Mouse (Mus musculus) cerebellum, adult 9-11 months (tissue): ENCODE data around the gene Carmil1.

Source experiments
- DNase-seq: peaks from one replicate; pipeline ENCODE4 v3.0.0; 2022

Carmil1 gene

GRCm38 (mm10) chr13:24280439-24281431 lies at the start of gene Carmil1:
Carmil1 (minus strand) TSS chr13:24280795.
- peak; percentile 90 for DNase-seq

- no peak for DNase-seq
Measured at GRCm38 (mm10) chr13:24330128-24330527, 49.5 kb upstream of the Carmil1 start.

DNA sequence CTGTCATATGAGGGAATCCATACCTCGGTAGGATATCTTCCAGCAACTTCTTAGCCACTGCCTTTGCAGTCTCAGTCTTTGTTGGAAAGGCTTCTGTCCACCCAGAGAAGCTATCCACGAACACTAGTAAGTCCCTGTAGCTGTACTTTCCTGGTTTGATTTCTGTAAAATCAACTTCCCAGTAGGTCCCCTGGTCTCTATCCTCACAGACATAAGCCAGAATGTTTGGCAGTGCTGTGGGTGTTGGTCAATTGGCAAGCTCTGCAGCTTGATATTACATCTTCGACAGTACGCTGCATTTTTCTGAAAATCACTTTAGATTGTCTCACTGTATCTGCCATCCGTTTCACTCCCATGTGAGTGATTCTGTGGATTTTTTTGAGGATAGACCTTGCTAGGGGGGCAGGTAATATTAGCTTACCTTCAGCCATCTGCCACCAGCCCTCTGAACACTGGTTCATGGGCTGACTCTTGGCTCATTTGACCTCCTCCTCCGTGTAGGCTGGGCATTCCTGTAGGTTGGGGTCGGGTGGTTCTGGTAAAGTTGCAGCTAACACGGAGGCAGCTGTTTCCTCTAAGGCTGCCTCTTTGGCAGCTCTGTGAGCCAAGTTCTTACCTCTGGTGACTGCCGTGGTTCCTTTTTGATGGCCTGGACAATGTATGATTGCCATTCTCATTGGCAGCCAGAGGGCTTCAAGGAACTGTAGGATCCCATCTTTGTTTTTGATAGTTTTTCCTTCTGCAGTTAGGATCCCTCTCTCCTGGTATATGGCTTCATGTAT lies 47.6 kb upstream of the Carmil1 start:
- DNase-seq, result no peak

GRCm38 (mm10) chr13:24327201-24327600 lies 46.6 kb upstream of the Carmil1 start, which contains the start of gene Cmah:
Cmah (plus strand) TSS chr13:24327404.
- no peak for DNase-seq

- DNase-seq, result no peak
Measured at GRCm38 (mm10) chr13:24321313-24321712, 40.7 kb upstream of the Carmil1 start.

DNA sequence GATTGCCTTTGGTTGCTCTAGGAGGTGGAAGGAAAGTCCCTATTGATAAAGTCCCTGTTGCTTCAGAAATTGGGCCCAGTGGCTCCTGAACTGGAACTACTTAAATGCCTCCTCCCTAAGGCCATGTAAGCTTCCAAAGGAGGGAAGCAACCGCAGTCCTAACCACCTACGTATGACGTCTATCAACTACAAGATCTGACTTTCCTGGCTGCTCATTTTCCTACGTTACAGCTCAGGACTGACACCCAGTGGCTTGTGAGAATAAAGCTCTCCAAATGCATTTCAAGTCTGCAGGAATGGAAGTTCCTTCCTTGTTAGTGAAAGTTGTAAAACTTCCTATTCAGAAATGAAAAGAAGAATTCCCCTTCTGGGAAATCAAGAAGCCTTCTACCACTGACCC lies 38.0 kb upstream of the Carmil1 start:
- no peak for DNase-seq

DNA sequence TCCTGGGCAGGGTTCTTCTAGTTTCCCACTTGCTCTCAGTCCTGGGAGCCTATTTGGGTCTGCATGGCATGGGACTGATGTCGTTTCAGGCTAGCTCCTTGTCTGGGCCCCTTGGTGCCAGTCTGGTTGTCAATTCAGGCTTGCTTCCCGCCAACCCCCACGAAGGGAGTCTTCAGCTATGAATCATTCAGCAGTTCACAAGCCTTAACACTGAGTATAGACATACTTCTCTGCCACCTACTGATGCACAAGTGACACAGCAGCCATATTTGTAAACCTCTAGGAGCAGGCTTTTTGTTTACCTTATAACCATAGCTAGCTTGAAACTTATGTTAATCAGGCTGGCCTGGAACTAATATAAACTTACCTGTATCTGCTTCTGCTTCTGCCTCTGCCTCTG lies 36.0 kb upstream of the Carmil1 start:
- DNase-seq, result no peak

- no peak for DNase-seq
Measured at GRCm38 (mm10) chr13:24311011-24311940, 30.7 kb upstream of the Carmil1 start.

DNA sequence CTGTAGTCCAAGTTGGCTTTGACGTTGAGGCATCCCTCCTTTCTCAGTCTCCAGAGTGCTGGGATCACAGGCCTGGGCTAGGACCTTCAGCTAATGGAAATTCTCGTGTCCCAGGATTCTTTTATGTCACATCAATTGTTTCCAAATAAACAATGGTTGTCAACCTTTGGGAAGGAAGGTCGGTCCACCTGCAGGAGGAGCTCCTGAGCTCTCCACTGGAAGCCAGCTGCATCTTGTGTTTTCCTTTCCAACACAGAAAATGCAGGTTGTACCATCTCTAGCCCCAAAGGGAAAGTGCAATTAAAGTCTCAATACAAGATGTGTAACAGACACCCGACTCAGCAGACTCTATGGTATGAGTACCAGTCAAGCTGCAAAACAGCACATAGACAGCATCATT lies 25.7 kb upstream of the Carmil1 start:
- DNase-seq, result no peak

DNA sequence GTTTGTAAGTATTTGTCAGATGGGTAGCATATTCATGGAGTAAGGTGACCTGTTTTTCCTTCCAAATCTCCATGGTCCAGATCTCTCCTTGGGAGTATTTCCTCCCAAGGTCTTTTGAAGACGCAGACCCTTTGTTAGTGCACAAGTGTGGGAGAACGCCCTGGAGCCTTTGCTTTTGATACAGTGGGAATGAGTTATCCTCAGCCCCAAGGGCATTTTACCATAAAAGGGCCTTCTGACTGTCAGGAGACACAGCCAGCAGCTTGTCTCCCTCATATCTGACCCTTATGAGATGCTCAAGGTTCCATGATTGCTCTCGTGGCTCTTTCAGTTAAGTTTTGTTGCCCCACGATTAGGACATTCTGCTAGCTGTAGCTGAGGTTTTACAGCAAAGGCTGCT lies 24.9 kb upstream of the Carmil1 start:
- DNase-seq, result no peak

- no peak for DNase-seq
Measured at GRCm38 (mm10) chr13:24297252-24297651, 16.7 kb upstream of the Carmil1 start.

- peak; percentile 70 for DNase-seq
Measured at GRCm38 (mm10) chr13:24287381-24287780, 6.8 kb upstream of the Carmil1 start.

DNA sequence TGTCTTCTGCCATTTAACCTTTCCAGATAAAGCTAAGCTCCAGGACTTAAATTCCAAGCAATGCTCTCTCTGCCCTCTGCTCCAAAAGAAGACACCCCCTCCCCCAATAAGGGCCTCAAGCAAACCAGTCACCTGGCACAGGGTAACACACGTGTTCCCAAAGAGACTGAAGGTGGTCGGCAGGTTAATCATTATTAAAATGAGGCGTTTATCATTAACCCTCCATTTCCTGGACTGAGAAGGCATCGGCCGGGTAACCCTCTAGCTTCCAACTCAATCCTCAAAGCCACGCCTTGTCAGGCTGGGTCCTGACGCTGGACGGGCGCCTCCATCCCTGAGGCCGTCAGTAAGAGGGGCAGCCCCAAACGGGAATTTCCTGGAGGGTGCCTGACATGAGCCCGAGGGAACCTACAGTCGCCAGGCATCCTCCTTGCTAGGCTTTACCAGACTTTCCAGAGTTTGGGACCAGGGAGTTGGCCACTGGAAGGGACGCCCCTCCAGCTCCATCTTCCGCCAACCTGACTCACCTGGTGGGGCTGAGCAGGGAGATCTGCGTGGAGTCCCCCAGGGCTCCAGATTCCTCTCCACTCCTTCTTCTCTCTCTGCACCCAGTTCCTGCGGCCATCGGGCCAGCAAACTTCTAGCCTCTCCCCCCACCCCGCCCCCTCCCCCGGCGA lies 695 bp downstream of the Carmil1 start:
- peak; percentile 61 for DNase-seq

- peak; percentile 44 for DNase-seq
Measured at GRCm38 (mm10) chr13:24279407-24279761, 1.2 kb downstream of the Carmil1 start.

- no peak for DNase-seq
Measured at GRCm38 (mm10) chr13:24272740-24273377, 7.7 kb downstream of the Carmil1 start.

- no peak for DNase-seq
Measured at GRCm38 (mm10) chr13:24269100-24269465, 11.5 kb downstream of the Carmil1 start.

DNA sequence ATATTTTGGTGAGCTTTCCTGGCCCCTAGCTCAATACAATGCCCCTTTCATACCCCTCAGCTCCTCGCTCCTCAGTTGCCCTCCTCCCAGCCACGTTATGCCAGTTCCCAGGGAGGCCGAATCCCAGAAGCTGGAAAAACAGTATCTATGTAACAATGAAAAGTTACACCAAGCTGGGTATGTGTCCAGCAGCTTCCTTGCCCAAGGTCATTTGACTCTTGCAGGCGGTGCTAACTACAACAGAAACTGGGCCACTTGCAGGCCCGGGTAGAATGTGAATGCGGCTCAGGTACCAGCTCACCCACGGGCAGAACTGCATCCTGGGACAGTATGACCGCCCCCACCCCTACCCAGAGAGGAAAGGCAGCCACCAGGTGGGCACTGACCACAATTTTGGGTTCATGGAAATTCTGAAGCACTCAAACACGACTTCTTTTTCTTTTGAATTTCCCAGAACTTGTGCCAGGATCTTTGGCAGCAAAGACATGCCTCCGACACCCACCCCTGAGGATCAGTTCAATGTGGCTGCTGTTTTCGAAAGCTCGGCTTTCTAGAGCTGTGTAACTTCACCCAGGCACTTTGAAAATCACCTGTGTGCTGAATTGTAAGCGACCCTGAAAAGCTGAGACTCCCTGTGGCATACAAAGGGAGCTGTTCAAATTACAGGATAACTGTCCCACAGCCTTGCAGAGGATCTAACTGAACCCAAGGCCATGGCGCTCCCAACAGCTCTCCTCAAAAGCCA lies 12.1 kb downstream of the Carmil1 start:
- DNase-seq, result peak; percentile 25

GRCm38 (mm10) chr13:24264760-24265159 lies 15.8 kb downstream of the Carmil1 start:
- DNase-seq, result no peak

GRCm38 (mm10) chr13:24263560-24263959 lies 17.0 kb downstream of the Carmil1 start:
- no peak for DNase-seq

DNA sequence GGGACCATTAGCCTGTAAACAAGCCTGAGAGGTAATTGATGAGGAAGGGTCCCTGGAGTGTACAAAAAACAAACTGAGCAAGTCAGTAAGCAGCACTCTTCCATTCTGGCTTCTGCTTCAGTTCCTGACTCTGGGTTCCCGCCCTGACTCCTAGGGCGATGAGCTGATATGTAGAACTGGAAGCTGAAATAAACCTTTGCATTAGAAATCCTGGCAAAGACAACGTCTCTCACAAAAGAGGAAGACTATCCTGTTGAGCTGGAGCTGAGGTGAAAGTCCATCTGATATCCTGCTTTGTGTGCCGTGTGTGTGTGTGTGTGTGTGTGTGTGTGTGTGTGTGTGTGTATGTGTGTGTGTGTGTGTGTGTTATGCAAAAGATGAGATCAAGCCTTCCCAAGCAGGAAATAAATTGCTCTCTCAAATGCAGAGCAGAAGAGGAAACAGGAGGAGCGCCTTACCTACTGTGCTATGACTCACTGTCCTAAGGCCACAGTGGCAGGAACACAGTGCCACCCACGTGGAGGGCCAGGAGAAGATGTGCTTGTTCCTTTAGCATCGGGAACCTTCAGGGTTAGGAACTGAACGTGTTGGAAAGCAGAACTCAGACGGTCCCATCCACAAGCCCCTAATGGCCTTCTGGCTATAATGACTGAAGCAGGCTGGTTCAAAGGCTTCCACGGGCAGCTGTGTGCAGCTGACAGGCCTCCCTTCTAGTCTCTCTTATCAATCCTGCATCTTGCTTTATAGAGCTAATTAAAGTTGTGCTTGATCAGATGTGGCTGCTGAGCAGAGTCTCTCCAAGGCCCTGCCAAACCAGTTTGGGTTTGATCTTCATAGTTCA lies 19.6 kb downstream of the Carmil1 start:
- peak; percentile 68 for DNase-seq
